Mouse (Mus musculus) G1E (cell line): ENCODE measurements around the gene Gm44805. TPM values are rescaled to one million over a fixed set of nuclear protein-coding genes. Genes with fewer than 3 reads are reported as not detected.

Experiments used
- ATAC-seq: 2 replicates; pipeline ENCODE4 v1.8.0; 2016; ENCODE audit warnings: mild to moderate bottlenecking; ENCODE audit not compliant: insufficient number of reproducible peaks, poor library complexity, low FRiP score, severe bottlenecking; ENCODE audit errors: extremely low read depth
- DNase-seq: peaks from one replicate; pipeline ENCODE4 v3.0.0; 2012; ENCODE audit warnings: low spot score
- H3K27me3 ChIP-seq: 2 replicates; pipeline ENCODE4 v1.6.1; 2012; ENCODE audit warnings: mild to moderate bottlenecking, low read length, inconsistent platforms; ENCODE audit not compliant: insufficient read depth
- H3K36me3 ChIP-seq: replicated peaks from 2 replicates; pipeline ENCODE3; 2012; ENCODE audit warnings: mild to moderate bottlenecking, inconsistent platforms
- H3K4me1 ChIP-seq: 2 replicates; pipeline ENCODE4 v1.6.1; 2012; ENCODE audit warnings: low read depth, low read length, inconsistent platforms, mixed read lengths; ENCODE audit not compliant: insufficient read depth
- H3K4me3 ChIP-seq: 2 replicates; pipeline ENCODE4 v1.5.1; 2012; ENCODE audit warnings: low read depth, mild to moderate bottlenecking, inconsistent platforms, low read length, moderate library complexity, mixed read lengths
- H3K9me3 ChIP-seq: replicated peaks from 2 replicates; pipeline ENCODE4 v1.6.1; 2012; ENCODE audit warnings: inconsistent platforms
- CTCF ChIP-seq: IDR thresholded peaks from 2 replicates; pipeline ENCODE4 v1.5.1; 2012; ENCODE audit warnings: low read depth, low read length, inconsistent platforms, mixed read lengths
- GATA1 ChIP-seq: IDR thresholded peaks from 2 replicates; pipeline ENCODE4 v1.6.1; 2012; ENCODE audit warnings: borderline replicate concordance, low read length, inconsistent platforms, mixed read lengths
- GATA2 ChIP-seq: IDR thresholded peaks from 2 replicates; pipeline ENCODE4 v1.6.1; 2012; ENCODE audit warnings: low read depth, low read length, inconsistent platforms, borderline replicate concordance
- POLR2AphosphoS5 ChIP-seq: IDR thresholded peaks from 2 replicates; pipeline ENCODE4 v1.6.1; 2012; ENCODE audit warnings: low read depth, low read length, inconsistent platforms; ENCODE audit not compliant: insufficient replicate concordance
- TAL1 ChIP-seq: conservative IDR thresholded peaks from 2 replicates; pipeline ENCODE4 v1.6.1; 2012; ENCODE audit warnings: low read depth, low read length, inconsistent platforms, mixed read lengths
- polyA plus RNA-seq: library from polyadenylated mRNA; stranded (reverse); fragments of >175 nt; gene quantifications from 2 replicates; pipeline ENCODE4 v1.2.3, GENCODE M21; 2012
- total RNA-seq, 2 experiments: library from RNA; stranded (forward) in 1 of 2; stranded (reverse) in 1 of 2; fragments of 200-1000 nt in 1 of 2; fragments of >200 nt in 1 of 2; fragmentation: Nextera tagmentation in 1 of 2; gene quantifications; 2 replicates each; pipeline ENCODE4 v1.2.3; 2014 to 2017

Gm44805 gene
- total and polyA plus RNA-seq, 3 experiments, result not detected

- Histone ChIP-seq H3K9me3 (no peaks in the 10 kb centered on the region), H3K4me1 (peaks cover 31% of the 10 kb centered on the region), H3K27me3 (peaks cover 8% of the 10 kb centered on the region), H3K4me3 (no peak overlapping the region), H3K36me3 (no peaks in the 10 kb centered on the region)
- TF ChIP-seq TAL1 (no peak), GATA1 (no peak), CTCF (no peak), GATA2 (no peak), POLR2AphosphoS5 (no peak)
- DNase-seq (no peak), ATAC-seq (no peak)
Measured at GRCm38 (mm10) chr7:19671511-19671910, 9.7 kb downstream of the Gm44805 start.

- Histone ChIP-seq H3K4me1 (peaks cover 35% of the 10 kb centered on the region), H3K27me3 (peaks cover 6% of the 10 kb centered on the region), H3K36me3 (no peaks in the 10 kb centered on the region), H3K9me3 (no peaks in the 10 kb centered on the region), H3K4me3 (no peak overlapping the region; the same call in 1 of the 2 replicates)
- TF ChIP-seq CTCF (peak; percentile 75), POLR2AphosphoS5 (no peak)
- DNase-seq (peak; percentile 86), ATAC-seq (peak; percentile 47; the same call in 1 of the 2 replicates)
Measured at GRCm38 (mm10) chr7:19668947-19669721, 12.1 kb downstream of the Gm44805 start.

- no peak for DNase-seq
- peaks cover 45% of the 10 kb centered on the region for H3K4me1 ChIP-seq
- no peak for TF ChIP-seq TAL1
- no peak for TF ChIP-seq GATA1
- no peak for TF ChIP-seq GATA2
- TF ChIP-seq POLR2AphosphoS5, result no peak
- TF ChIP-seq CTCF, result no peak
- no peak overlapping the region for H3K4me3 ChIP-seq
- H3K9me3 ChIP-seq, result no peaks in the 10 kb centered on the region
- H3K27me3 ChIP-seq, result peaks cover 6% of the 10 kb centered on the region
- peaks cover 14% of the 10 kb centered on the region for H3K36me3 ChIP-seq
- no peak for ATAC-seq
Measured at GRCm38 (mm10) chr7:19667434-19667833, 13.8 kb downstream of the Gm44805 start.

- ATAC-seq, result no peak
- TF ChIP-seq POLR2AphosphoS5, result no peak
- TF ChIP-seq GATA1, result no peak
- TF ChIP-seq TAL1, result no peak
- no peak for TF ChIP-seq CTCF
- no peak for TF ChIP-seq GATA2
- Histone ChIP-seq H3K27me3 (peaks cover 6% of the 10 kb centered on the region), H3K9me3 (no peaks in the 10 kb centered on the region), H3K4me1 (peaks cover 52% of the 10 kb centered on the region), H3K4me3 (no peak overlapping the region), H3K36me3 (peaks cover 21% of the 10 kb centered on the region)
- DNase-seq, result no peak
Measured at GRCm38 (mm10) chr7:19666750-19667149, 14.5 kb downstream of the Gm44805 start.

- Histone ChIP-seq H3K4me1 (peaks cover 52% of the 10 kb centered on the region), H3K4me3 (peak within 1 kb of the TSS; percentile 94), H3K27me3 (peaks cover 6% of the 10 kb centered on the region), H3K9me3 (no peaks in the 10 kb centered on the region), H3K36me3 (peaks cover 36% of the 10 kb centered on the region)
- DNase-seq (peak; percentile 85), ATAC-seq (peak; percentile 73)
- TF ChIP-seq TAL1, result no peak
- no peak for TF ChIP-seq CTCF
- no peak for TF ChIP-seq GATA1
- TF ChIP-seq POLR2AphosphoS5, result no peak
- TF ChIP-seq GATA2, result no peak
Measured at GRCm38 (mm10) chr7:19664955-19665841, 16.0 kb downstream of the Gm44805 start, which contains the start of gene Clptm1. Clptm1 (minus strand) TSS chr7:19665033.

- no peak for ATAC-seq
Measured at GRCm38 (mm10) chr7:19664455-19664954, 16.7 kb downstream of the Gm44805 start.

More at GRCm38 (mm10) chr7:19664455-19664954, 16.7 kb downstream of the Gm44805 start:
- Histone ChIP-seq H3K36me3 (peaks cover 43% of the 10 kb centered on the region), H3K27me3 (peaks cover 6% of the 10 kb centered on the region), H3K9me3 (no peaks in the 10 kb centered on the region), H3K4me1 (peaks cover 46% of the 10 kb centered on the region), H3K4me3 (peak overlapping the region; percentile 94)
- DNase-seq, result no peak
- TF ChIP-seq TAL1 (no peak), POLR2AphosphoS5 (no peak), CTCF (no peak), GATA1 (no peak), GATA2 (no peak)
